Mouse (Mus musculus) T-cell, adult 66 days (primary cell): ENCODE results near the gene Olfr550. TPM values are rescaled to one million over a fixed set of nuclear protein-coding genes. Genes with fewer than 3 reads are reported as not detected.

Source experiments
- total RNA-seq, 2 experiments: library from RNA; stranded (reverse); gene quantifications; 3 replicates in 1 of 2; 4 replicates in 1 of 2; pipeline ENCODE4 v1.2.4; 2023

The Olfr550 gene
- total RNA-seq: not detected

DNA sequence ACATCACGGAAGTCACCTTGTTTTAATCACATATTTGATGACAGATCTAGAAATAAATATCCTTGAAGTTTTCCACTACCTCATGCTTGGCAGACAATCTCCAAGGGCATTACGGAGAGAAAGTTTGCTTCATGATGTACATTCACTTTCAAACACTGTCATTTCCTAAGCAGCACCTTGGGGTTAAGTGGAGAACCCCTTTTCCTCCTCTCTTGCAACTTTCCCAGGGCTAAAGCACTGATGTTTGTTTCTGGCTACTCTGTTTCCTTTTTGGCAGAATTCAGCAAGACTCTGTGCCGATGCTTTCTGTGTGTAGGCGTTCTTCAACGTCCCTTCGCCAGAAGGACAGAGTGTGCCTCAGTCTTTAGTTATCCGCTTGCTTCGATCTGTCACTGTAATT is at the start of gene Olfr550:
Gene Olfr550 (plus strand): TSS at position 301 of the 400 bp plus-strand sequence.

DNA sequence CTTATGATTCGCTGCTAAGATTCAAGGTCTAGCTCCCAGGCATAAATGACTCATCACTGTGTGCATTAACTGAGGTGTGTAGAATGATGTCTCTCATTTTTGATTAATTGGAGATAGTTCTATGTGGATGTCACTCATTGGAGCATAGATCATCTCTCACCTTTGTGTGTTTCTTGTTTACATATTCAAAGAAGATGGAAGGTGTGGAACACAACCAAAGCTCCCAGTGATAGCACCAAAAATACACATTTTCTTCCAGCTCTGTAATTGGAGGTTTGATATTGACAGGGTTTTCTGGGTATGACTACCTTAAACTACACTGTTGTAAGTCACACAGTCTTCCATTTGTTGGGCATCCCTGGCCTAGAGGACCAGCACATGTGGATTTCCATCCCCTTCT is 36.8 kb upstream of the Olfr550 start, which contains the start of gene Olfr547:
Gene Olfr547 (plus strand): TSS at position 301 of the 400 bp plus-strand sequence.

GRCm38 (mm10) chr7:102540596-102540995 is 30.6 kb upstream of the Olfr550 start, which contains the start of gene Olfr548-ps1:
TSS of gene Olfr548-ps1 (plus strand) at chr7:102540896.

DNA sequence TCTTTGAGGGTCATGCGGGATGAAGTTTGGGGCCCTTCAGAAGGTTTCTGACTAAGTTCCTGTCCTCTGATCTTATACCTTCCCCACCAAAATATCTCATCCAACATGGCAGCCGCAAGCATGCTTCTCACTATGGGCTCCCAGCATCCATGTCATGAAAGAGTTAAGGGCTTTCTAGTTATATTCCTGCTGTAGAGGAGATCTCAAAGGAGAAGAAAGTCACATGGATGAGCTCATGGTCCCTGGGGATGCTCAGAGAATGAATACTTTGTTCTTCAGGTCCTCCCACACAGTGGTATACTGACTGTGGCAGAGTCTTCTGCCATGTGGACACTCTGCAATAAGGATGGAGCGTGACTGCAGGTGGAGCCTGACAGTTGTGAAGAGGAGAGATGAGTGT is 21.7 kb upstream of the Olfr550 start, which contains the start of gene Olfr549:
Gene Olfr549 (plus strand): TSS at position 301 of the 400 bp plus-strand sequence.

DNA sequence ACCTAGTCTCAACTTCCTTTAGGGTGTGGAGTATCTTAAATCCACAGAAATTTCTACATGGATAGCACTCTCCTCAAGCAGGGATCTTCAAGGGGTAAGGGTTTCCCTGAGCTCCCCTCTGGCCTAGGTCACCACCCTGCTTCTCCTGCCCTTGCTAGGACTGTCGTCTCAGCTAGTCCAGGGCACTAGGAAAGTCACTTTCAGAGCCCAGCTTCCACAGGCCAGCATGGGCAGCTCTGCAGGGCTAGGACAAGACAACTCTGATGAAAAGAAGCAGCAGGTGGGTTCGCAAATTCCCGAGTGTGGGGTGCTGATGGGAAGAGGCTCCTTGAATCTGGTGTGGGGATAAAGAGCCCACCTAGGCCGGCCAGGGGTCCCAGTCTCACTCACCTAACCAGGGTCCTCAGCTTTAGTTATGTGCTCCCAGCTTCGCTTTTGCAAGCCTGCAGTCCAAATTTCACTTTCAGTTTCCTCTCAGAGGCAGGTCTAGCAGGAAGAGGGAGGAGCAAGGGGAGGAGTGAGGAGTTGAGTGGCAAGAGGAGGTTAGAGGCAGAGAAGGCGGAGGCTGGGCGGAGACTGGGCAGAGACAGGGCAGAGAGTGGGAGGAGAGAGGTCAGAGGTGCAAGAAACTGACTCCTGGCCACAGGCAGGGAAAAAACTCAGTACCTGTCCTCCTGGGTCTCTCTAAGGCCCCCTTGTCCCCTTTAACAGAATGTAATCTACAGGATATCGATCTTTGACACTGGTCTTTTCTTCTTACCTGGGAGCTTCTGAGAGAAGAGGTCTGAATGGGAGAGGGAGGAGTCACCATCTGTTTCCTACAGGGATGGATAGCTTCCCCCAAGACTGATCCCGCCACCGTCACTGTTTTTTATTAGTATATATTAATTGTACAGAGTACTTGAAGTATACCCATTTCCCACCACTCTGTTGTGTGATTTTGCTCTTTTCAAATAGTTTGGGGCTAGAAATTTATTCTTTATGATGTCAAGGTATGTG is 5.9 kb upstream of the Olfr550 start, which contains the start of gene Trim21:
Gene Trim21 (minus strand): TSS at position 488 of the 999 bp plus-strand sequence.

DNA sequence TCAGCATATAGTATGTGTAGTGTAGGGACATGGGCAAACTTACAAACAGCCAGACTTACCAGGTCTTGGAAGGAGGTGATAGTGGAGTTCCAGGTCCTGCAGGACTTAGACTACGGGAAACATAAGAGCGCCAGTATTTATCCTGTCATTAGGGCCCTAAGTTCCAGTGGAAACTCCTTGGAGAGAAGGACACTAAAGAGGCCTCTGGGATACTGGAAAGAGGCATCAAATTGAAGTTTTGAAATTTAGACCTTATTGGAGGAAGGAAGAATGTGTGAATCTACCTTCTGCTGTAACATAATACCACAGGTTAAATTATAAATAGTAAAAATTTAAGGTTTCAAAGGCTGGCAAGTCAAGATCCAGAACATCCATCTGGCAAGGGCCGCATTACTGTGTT is 20.5 kb downstream of the Olfr550 start, which contains the start of gene Olfr551:
Gene Olfr551 (minus strand): TSS at position 101 of the 400 bp plus-strand sequence.

DNA sequence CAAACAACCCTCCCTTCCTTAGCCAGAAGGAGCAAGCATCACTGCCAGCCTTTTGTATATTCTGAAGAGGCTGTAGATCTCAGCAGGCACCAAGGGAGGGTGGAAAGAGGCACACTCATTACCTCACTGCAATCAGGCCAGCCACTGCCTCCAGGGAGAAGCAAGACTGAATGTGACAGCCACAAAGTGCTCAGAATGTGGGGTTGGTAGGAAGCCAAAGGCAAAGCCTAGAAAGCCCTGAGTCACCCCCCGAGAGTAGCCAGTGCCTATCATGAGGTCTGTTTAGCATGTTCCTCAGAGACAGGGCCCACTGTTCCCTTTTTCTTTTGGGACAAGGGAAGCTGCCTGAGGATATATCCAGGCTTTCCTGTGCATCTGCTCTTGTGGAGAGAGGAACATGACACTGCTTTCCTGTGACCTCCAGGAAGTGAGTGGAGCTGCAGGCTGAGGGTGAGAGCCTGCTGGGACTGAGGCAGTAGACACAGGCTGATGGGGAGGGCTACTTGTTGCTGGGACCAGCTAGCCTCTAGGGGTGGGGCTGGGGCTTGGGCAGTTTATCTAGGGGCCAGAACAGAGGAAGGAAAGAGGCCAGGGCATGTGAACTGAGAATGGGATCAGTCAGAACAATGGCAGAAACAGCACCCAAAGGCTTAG is 26.3 kb downstream of the Olfr550 start, which contains the start of gene Olfr552:
Gene Olfr552 (plus strand): TSS at position 393 of the 654 bp plus-strand sequence.

DNA sequence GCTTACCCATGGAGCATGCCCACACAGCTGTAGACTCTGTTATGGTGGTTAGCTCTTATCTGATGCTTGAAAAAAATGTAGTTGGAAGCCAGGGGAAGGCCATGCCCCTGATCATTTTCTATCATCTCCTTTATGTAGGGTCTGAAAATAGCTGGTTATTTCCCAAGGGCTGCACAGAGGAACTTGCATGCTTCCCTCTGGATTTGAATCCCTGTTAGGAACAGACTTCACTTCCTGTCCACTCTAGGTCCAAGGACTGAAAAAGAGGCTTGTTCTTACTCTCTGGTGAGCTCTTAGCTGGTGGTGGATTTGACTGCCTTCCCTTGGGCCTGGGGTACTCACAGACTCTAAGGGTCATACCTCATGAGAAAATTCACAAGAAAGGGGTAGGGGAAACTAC is 46.9 kb downstream of the Olfr550 start, which contains the start of gene Olfr553:
Gene Olfr553 (minus strand): TSS at position 101 of the 400 bp plus-strand sequence.

Other genes starting within 250 kb of the Olfr550 start
- gene Rrm1, start 129.7 kb upstream of the Olfr550 start, total RNA-seq: 10 to 100 TPM; 52.3 to 62.0 TPM
- gene Olfr543, start 89.8 kb upstream of the Olfr550 start, total RNA-seq: not detected
- gene Olfr544, start 83.1 kb upstream of the Olfr550 start, total RNA-seq: not detected
- gene Olfr545, start 71.9 kb upstream of the Olfr550 start, total RNA-seq: not detected
- not detected for gene Olfr547, start 36.7 kb upstream of the Olfr550 start, total RNA-seq
- gene Olfr548-ps1, start 30.5 kb upstream of the Olfr550 start, total RNA-seq: not detected
- gene Olfr549, start 21.6 kb upstream of the Olfr550 start, total RNA-seq: not detected
- 10 to 100 TPM; 48.7 to 64.4 TPM for gene Trim21, start 6.0 kb upstream of the Olfr550 start, total RNA-seq
- gene Olfr551, start 20.4 kb downstream of the Olfr550 start, total RNA-seq: not detected
- gene Olfr552, start 26.3 kb downstream of the Olfr550 start, total RNA-seq: not detected
- gene Olfr553, start 46.8 kb downstream of the Olfr550 start, total RNA-seq: not detected
- gene Olfr554, start 67.0 kb downstream of the Olfr550 start, total RNA-seq: not detected
- gene Olfr555, start 87.4 kb downstream of the Olfr550 start, total RNA-seq: not detected
- not detected for gene Olfr556, start 93.5 kb downstream of the Olfr550 start, total RNA-seq
- gene Trim68, start 115.9 kb downstream of the Olfr550 start, total RNA-seq: 10 to 100 TPM; 12.1 to 15.4 TPM
- not detected for gene Olfr557, start 124.5 kb downstream of the Olfr550 start, total RNA-seq
- not detected for gene Olfr558, start 130.8 kb downstream of the Olfr550 start, total RNA-seq
- gene Olfr33, start 147.6 kb downstream of the Olfr550 start, total RNA-seq: not detected
- gene Olfr559, start 156.0 kb downstream of the Olfr550 start, total RNA-seq: not detected
- gene Olfr560, start 187.9 kb downstream of the Olfr550 start, total RNA-seq: not detected
- not detected for gene Olfr78, start 188.0 kb downstream of the Olfr550 start, total RNA-seq
- gene Olfr561, start 199.8 kb downstream of the Olfr550 start, total RNA-seq: not detected
- gene Olfr564, start 232.0 kb downstream of the Olfr550 start, total RNA-seq: not detected